Mouse (Mus musculus) urinary bladder, postnatal 10 days (tissue): ENCODE measurements around the gene Olfr763.
"Not testable (repeated sequence)": the region's sequence is repeated elsewhere in the genome, so short reads cannot be mapped to it uniquely, and the experiment has no call there.

ENCODE experiments used
- DNase-seq: peaks from one replicate; pipeline ENCODE4 v3.0.0; 2022; ENCODE audit warnings: low spot score

Olfr763 gene

DNA sequence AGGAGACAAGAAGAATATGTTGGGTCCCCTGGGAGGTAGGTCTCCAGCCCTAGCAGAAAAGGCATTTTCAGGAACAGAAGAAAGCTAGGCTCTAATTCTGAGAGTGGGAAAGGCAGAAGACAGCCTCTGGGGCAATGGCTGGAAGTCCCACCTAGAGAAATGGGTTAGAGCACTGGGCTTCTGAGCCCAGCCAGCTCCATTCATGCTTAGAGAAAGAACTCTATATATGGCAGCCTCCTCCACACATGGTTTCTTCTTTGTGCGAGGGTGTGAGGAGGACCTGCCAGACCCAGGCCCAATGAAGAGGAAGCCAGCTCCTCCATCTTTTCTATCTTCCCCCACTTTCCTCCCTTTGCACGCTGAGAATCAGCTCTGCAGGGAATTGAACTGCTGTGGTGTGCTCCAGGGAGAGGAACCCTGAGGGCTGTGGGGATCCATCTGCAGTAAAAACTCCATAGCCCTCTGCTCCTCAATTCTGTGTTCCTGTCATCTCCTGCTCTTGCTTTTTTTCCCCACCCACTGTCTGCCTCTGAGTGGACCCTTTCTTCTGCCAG lies at the start of gene Olfr763:
Olfr763 (plus strand) TSS at position 504 of the 554 bp plus-strand sequence.
- no peak for DNase-seq

- no peak for DNase-seq
Observed at GRCm38 (mm10) chr10:128964961-128965360, 45.6 kb upstream of the Olfr763 start.

DNA sequence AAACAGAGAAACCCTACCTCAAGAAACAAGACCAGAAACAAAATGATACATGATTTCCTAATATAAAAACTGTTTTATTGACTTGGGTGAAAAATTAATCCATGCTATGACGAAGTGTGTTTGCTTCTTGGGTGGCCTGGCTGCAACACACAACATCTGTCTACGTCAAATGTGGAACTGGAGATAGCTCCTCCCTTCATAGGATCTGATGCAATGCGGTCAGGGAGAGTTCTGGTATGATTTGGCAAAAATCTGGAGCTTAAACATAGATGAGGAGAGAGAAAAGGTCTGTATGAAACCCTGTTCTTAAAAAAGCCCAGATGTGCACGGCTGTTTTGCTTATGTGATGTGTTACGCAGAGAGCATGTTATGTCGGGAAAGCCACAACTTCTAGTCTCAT lies 44.7 kb upstream of the Olfr763 start:
- no peak for DNase-seq

GRCm38 (mm10) chr10:128968341-128968749 lies 42.2 kb upstream of the Olfr763 start:
- no peak for DNase-seq

GRCm38 (mm10) chr10:128970740-128971250 lies 39.8 kb upstream of the Olfr763 start:
- no peak for DNase-seq

- no peak for DNase-seq
Observed at GRCm38 (mm10) chr10:128972841-128973240, 37.8 kb upstream of the Olfr763 start.

- DNase-seq = no peak
Observed at GRCm38 (mm10) chr10:128976395-128976794, 34.2 kb upstream of the Olfr763 start.

DNA sequence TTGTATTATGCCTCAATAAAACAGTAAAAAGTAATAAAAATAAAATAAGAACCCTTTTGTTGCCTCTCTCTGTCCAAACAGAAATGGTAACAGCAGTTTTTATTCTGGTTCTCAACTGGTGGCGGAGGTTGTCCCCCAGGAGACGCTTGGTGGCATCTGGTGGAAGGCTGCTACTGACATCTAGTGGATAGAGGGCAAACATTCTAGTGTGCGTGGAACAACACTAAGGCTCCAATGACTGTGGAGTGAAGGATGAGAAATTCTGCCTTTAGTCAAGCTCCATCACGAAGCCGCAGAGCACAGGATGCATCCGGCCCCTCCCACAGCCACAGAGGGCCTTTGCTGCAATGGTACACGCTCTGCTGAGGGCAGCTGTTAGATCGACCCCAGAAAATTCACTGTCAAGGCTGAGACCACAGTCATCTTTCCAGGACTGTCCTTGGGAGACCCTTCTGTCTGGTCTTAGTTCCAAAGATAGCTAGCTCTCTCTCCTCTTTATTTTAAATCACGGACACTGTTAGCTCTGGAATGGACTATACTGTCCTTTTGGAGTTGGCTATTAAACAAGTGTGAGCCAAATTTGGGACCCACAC lies 33.0 kb upstream of the Olfr763 start:
- DNase-seq = no peak

- DNase-seq = no peak
Observed at GRCm38 (mm10) chr10:128980644-128981365, 29.8 kb upstream of the Olfr763 start.

DNA sequence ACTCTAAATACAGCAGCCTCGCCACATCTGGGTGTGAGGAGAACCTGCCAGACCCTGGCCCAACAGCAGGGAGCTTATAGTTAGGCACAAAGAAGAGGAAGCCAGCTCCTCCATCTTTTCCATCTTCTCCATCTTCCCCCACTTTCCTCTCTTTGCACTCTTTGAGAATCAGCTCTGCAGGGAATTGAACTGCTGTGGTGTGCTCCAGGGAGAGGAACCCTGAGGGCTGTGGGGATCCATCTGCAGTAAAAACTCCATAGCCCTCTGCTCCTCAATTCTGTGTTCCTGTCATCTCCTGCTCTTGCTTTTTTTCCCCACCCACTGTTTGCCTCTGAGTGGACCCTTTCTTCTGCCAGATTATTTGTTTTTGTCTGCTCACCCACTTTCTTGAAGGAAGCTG lies 21.5 kb upstream of the Olfr763 start, which contains the start of gene Olfr9:
Olfr9 (plus strand) TSS at position 301 of the 400 bp plus-strand sequence.
- DNase-seq = not testable (repeated sequence)

DNA sequence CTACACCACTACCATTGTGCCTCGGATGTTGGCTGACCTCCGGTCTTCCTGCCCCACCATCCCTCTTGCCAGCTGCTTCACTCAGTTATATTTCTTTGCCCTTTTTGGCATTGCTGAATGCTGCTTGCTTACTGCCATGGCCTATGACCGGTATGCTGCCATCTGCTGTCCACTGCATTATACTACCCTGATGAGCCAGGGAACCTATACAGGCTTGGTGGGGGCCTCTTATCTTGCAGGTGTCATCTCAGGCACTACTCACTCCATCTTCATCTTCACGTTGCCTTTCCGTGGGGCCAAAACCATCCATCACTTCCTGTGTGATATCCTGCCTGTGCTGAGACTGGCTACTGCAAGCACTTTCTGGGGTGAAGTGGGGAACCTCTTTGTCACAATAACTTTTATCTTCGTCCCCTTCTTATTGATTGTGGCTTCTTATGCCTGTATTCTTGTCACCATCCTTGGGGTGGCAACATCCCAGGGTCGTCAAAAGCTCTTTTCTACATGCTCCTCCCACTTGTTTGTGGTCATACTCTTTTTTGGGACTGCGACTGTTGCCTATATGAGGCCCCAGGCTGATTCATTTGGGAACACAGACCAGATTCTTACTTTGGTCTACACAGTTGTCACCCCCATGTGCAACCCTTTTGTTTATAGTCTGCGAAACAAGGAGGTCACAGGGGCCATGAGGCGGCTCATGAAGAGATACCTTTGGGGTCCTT lies 20.3 kb upstream of the Olfr763 start:
- not testable (repeated sequence) for DNase-seq

DNA sequence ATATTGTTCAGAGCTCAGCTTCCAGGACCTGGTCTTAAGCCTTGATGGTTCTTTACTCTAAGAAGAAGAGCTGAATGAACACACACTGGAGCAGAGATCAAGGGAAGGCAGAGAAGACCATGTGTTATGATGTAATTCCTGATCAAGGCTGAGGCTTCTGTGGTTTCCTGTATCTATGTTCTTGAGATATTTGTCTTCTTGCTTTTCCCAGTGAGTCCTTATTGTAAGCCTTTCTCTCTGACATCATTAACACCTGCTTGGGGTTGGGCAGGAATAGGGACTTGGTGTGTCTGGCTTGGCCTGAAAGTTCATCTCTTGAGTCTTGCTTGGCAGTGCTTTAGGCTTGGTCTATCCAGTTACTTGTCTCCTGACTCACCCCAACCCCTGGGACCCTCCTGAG lies 19.6 kb upstream of the Olfr763 start:
- no peak for DNase-seq

DNA sequence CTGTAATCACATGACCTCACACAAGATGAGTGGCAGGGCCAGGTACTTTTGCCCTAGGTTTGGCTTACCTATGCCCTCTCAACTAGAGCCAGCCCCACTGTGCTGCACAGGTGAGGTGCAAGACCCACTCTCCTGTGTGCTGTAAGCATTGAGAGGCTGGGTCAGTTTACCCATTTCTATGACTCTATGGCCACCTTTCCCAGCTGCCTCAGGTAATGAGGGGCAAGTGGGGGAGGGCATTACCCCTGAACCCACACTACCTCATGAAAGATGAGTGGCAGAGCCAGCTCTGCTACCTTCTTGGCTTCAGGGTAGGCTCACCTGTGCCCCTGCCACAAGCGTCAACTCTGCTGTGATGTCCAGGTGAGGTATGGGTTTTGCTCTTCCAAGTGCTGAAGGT lies 14.8 kb upstream of the Olfr763 start:
- no peak for DNase-seq

GRCm38 (mm10) chr10:128996523-128997040 lies 14.0 kb upstream of the Olfr763 start:
- DNase-seq = no peak

DNA sequence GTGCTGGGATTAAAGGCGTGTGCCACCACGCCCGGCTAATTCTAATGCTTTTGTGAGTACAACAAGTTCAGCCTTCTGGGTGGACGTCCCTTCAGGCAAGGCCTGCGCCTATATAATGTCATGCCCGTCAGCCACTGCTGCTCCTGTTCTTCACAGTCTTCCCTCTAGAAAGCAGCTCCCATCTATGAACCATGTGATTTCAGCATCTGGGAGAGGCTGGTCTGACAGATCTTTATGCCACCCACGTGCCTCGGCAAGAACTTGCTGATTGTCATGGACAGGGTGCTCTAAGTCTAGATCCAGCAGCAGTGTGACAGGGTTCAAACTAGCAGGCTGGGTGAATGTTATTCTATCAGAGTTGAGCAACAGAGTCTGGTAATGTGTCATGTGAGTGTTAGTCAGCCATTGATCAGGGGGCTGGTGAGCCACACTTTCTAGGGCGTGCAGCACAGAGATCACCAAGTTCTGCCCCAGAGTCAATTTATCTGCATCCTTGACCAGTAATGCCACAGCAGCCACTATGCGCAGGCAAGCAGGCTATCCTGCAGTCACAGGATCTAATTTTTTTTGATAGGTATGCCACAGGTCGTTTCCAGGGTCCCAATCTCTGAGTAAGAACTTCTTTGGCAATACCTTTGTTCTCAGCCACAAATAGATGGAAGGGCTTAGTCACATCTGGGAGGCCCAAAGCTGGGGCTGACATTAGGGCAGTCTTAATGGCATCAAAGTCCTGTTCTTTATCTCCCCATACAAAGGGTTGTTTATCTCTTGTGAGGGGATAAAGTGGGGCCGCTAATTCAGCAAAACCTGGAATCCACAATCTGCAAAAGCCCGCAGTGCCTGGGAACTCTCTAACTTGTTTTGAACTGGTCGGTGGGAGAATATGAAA lies 6.3 kb upstream of the Olfr763 start:
- DNase-seq = no peak

DNA sequence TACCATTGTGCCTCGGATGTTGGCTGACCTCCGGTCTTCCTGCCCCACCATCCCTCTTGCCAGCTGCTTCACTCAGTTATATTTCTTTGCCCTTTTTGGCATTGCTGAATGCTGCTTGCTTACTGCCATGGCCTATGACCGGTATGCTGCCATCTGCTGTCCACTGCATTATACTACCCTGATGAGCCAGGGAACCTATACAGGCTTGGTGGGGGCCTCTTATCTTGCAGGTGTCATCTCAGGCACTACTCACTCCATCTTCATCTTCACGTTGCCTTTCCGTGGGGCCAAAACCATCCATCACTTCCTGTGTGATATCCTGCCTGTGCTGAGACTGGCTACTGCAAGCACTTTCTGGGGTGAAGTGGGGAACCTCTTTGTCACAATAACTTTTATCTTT lies 920 bp downstream of the Olfr763 start:
- not testable (repeated sequence) for DNase-seq

- no peak for DNase-seq
Observed at GRCm38 (mm10) chr10:129014477-129014876, 3.9 kb downstream of the Olfr763 start.

DNA sequence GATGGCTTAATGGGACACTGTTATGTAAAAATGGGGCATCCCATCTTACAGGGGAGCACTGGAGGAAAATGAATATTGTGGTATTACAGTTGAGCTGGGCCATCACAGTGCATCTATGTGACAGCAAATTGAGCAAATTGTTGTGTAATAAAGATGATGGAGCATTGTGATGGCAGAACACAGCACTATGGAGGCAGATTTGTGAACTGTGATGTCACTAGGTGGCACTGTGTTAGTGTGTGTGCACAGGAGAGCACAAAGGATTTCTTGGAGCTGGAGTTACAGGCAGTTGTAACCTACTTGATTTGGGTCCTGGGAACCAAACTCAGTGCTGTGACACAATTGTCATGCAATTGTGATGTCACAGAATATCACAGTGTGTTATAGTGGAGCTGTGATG lies 12.7 kb downstream of the Olfr763 start:
- no peak for DNase-seq

GRCm38 (mm10) chr10:129026018-129026662 lies 15.5 kb downstream of the Olfr763 start:
- no peak for DNase-seq

DNA sequence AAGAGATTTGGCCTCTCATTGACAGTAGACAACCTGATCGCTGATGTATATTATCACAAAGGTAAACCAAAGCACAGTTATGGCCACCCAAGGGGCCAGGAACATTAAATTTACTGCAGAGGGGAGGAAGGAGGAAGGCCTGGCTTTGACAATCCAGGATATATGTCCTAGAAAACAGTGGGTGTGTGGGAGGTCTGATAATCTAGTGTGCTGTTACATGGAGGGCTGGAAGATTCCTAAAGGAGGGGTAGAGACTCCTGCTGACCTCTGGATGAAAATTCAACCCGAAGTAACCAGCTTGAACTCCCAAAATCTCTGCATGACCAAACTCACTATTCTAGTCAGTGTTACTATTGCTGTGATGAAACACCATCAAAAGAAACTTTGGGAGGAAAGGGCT lies 17.8 kb downstream of the Olfr763 start:
- no peak for DNase-seq

- DNase-seq = no peak
Observed at GRCm38 (mm10) chr10:129039796-129040195, 29.2 kb downstream of the Olfr763 start, which contains the start of gene Olfr764-ps1. Olfr764-ps1 (minus strand) TSS chr10:129039896.
